Mouse (Mus musculus) stomach, postnatal 0 days (tissue): Measurements from ENCODE around the gene Gm26920.

Experiments used
- CTCF ChIP-seq: IDR thresholded peaks from 2 replicates; pipeline ENCODE4 v1.5.1; 2016; ENCODE audit warnings: antibody characterized with exemption, low read depth, mild to moderate bottlenecking, moderate library complexity
- EP300 ChIP-seq: optimal IDR thresholded peaks from 2 replicates; pipeline ENCODE3; 2016; ENCODE audit warnings: antibody characterized with exemption

GRCm38 (mm10) chr7:30053591-30053990, 36.6 kb downstream of the Gm26920 start:
- TF ChIP-seq CTCF (no peak), EP300 (no peak)
